Mouse (Mus musculus) sigmoid colon, adult 10 weeks (tissue): ENCODE results near the gene Acss3. TPM values are rescaled to one million over a fixed set of nuclear protein-coding genes. Genes with fewer than 3 reads are reported as not detected.

Source experiments
- polyA plus RNA-seq: library from polyadenylated mRNA; stranded (reverse); fragments of 350-450 nt; fragmentation: Illumina TruSeq; extraction: RNeasy Lipid Tissue Mini Kit (QIAGEN cat#74804); gene quantifications from one replicate; pipeline ENCODE4 v1.2.3, GENCODE M21; 2014; ENCODE audit warnings: low read depth, low replicate concordance

Acss3 gene
- polyA plus RNA-seq = 5.0 TPM

DNA sequence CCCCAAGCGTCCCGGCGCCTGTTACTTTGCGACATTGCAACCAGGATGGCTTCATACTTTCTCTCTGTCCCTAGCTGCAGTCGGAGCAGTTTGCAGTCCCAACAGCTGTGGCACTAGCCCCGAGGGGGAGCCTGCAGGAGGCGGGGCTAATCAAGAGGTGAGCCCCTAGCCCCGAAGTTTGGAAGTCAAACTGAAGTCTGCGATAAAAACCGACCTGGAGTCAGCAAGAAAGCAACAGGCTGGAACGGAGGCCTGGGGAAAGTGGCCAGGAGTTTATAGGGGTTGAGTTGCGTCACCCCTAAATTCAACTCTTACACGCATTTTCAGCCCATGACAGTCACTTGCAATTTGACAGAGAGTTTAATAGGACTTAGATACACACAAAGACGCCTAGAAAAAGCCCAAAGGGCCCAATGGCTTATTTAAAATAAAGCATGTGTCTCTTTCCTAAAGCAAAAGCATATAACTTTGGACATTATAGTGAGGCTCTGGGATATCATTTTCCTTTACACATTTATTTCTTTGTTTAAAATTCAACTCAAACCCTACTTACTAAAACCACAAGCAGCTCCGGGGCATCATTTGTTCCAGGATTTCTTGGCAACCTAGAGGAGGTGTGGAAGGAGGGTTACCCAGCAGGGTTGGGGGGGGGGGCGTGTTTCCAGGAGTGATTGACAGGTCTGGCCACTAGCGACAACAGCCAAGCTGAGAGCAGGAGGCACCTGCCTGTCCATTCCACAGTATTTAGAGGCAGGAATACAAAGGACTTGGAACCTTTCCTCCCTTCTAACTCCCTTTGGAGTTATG lies at the start of gene Acss3:
Gene Acss3 (minus strand): TSS at position 140 of the 807 bp plus-strand sequence.

Other genes with a start within 250 kb of the Acss3 start
- 4.2 TPM for gene Lin7a, start 148.0 kb upstream of the Acss3 start, polyA plus RNA-seq